Mouse (Mus musculus) heart, postnatal 0 days (tissue): ENCODE results near the gene Efcab6. TPM values are rescaled to one million over a fixed set of nuclear protein-coding genes. Genes with fewer than 3 reads are reported as not detected.

Source experiments
- ATAC-seq: fragments of 200-750 bp; cut with Nextera tagmentation; 2 replicates; pipeline ENCODE4 v1.8.0; 2017; ENCODE audit warnings: low read depth, moderate number of reproducible peaks, moderate library complexity; ENCODE audit not compliant: insufficient read depth
- DNase-seq: peaks from one replicate; pipeline ENCODE4 v3.0.0-alpha.2; 2016; ENCODE audit warnings: low spot score
- H3K27ac ChIP-seq: fragments of 300-500 bp; sonication (generic); 2 replicates; pipeline ENCODE4 v1.5.1; 2014; ENCODE audit warnings: low read depth, mild to moderate bottlenecking
- H3K27me3 ChIP-seq: fragments of 300-500 bp; sonication (generic); 2 replicates; pipeline ENCODE4 v1.6.1; 2014; ENCODE audit warnings: low read length, mixed read lengths; ENCODE audit not compliant: control insufficient read depth, insufficient read depth
- H3K36me3 ChIP-seq: fragments of 300-500 bp; sonication (generic); replicated peaks from 2 replicates; pipeline ENCODE4 v1.6.1; 2014; ENCODE audit warnings: low read length, mixed read lengths; ENCODE audit not compliant: control insufficient read depth, insufficient read depth
- H3K4me1 ChIP-seq: fragments of 300-500 bp; sonication (generic); 2 replicates; pipeline ENCODE4 v1.6.1; 2014; ENCODE audit warnings: antibody characterized with exemption; ENCODE audit not compliant: control insufficient read depth, insufficient read depth
- H3K4me2 ChIP-seq: fragments of 300-500 bp; sonication (generic); 2 replicates; pipeline ENCODE4 v1.6.1; 2014; ENCODE audit warnings: low read depth, mild to moderate bottlenecking, low read length, moderate library complexity
- H3K4me3 ChIP-seq: fragments of 300-500 bp; sonication (generic); 2 replicates; pipeline ENCODE4 v1.5.1; 2014; ENCODE audit warnings: low read depth, low read length
- H3K9ac ChIP-seq: fragments of 300-500 bp; sonication (generic); replicated peaks from 2 replicates; pipeline ENCODE4 v1.6.1; 2014; ENCODE audit warnings: low read depth, low read length, mixed read lengths
- H3K9me3 ChIP-seq: fragments of 300-500 bp; sonication (generic); replicated peaks from 2 replicates; pipeline ENCODE4 v1.6.1; 2016; ENCODE audit warnings: low read length; ENCODE audit not compliant: control insufficient read depth
- CTCF ChIP-seq: IDR thresholded peaks from 2 replicates; pipeline ENCODE4 v1.5.1; 2016; ENCODE audit warnings: antibody characterized with exemption, control low read depth, low read depth
- EP300 ChIP-seq: IDR thresholded peaks from 2 replicates; pipeline ENCODE4 v1.6.1; 2016; ENCODE audit warnings: antibody characterized with exemption, low read depth
- WGBS: fragments of 180-500 bp; shearing (Covaris S2); extraction: QIAGEN DNeasy Blood & Tissue Kit; methylation state at CpG from one replicate; pipeline ENCODE4 v1.1.7; 2014; 5-methylcytosine and 5-hydroxymethylcytosine counted together
- polyA plus RNA-seq: library from polyadenylated mRNA; unstranded; fragments of >200 nt; fragmentation: Nextera tagmentation; extraction: Ambion mirVana; gene quantifications from 2 replicates; pipeline ENCODE4 v1.2.1, GENCODE M21; 2015
- total RNA-seq: library from RNA; depleted of rRNA; stranded (reverse); fragments of >200 nt; gene quantifications from 2 replicates; pipeline ENCODE4 v1.2.3, GENCODE M21; 2014; ENCODE audit warnings: low replicate concordance; rRNA removed

Efcab6 gene
- total RNA-seq: 0.12 TPM in 1 of 2 replicates, not detected in the other
- 0.08 TPM in 1 of 2 replicates, not detected in the other for polyA plus RNA-seq

DNA sequence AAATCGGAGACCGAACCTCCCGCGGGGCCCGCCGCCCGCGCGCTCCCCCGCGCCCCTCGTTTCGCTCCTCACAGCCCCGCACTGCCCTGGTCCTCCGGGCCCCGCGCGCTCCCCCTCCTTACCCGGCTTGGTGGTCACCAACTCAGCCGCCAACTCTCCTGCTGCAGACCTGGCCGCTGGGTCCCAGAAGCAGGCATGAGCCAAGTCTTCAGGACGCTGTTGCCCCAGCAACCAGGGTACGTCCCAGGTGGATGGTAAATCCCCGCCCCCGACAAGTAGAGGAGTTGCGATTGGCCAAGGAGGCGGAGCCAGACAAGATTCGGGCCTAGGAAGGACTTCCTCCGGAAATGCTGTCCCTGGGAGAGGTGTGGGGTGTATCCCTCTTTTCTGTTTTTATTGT is at the start of gene Efcab6:
Gene Efcab6, minus strand, starts transcription at position 240 of the 400 bp plus-strand sequence.
- TF ChIP-seq CTCF (no peak), EP300 (no peak)
- Histone ChIP-seq H3K9me3 (0 out of 2 replicates have a peak, but pooled peaks cover 4% of the 10 kb centered on the region), H3K27me3 (peaks cover 52% of the 10 kb centered on the region), H3K36me3 (no peaks in the 10 kb centered on the region), H3K4me2 (no peak within 1 kb of the TSS), H3K4me3 (no peak within 1 kb of the TSS), H3K9ac (no peak within 1 kb of the TSS), H3K4me1 (no peaks in the 10 kb centered on the region), H3K27ac (no peak within 1 kb of the TSS)
- ATAC-seq: no peak
- WGBS: 3% methylated on average over 28 of the region's 29 CpGs
- no peak for DNase-seq

DNA sequence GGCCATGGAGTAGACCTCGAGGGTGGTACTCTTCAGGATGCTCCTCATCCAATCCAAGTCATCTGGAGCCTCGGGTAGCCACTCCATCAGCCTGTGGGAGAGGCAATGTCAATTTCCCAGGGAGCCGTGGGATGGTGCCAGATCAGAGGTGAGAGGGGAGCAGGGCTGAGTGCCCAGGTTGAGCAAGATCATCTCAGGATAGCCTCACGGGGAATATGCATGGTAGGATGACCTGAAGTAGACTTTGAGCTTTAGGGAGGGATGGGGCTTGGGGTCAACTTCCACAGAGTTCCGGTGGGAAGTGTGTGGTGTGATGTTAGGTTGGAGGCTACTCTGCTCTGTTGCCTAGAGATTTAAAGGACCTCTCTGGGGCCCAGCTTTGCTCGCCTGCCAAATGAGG is 48.7 kb upstream of the Efcab6 start:
- H3K36me3 ChIP-seq: no peaks in the 10 kb centered on the region
- no peak overlapping the region for H3K4me3 ChIP-seq
- no peaks in the 10 kb centered on the region for H3K9me3 ChIP-seq
- TF ChIP-seq EP300: no peak
- TF ChIP-seq CTCF: no peak
- no peak overlapping the region for H3K27ac ChIP-seq
- H3K27me3 ChIP-seq: no peaks in the 10 kb centered on the region
- DNase-seq (no peak), ATAC-seq (no peak)
- H3K4me2 ChIP-seq: no peak overlapping the region
- 52% methylated on average over 6 of the region's 6 CpGs for WGBS
- no peaks in the 10 kb centered on the region for H3K4me1 ChIP-seq
- no peak overlapping the region for H3K9ac ChIP-seq

DNA sequence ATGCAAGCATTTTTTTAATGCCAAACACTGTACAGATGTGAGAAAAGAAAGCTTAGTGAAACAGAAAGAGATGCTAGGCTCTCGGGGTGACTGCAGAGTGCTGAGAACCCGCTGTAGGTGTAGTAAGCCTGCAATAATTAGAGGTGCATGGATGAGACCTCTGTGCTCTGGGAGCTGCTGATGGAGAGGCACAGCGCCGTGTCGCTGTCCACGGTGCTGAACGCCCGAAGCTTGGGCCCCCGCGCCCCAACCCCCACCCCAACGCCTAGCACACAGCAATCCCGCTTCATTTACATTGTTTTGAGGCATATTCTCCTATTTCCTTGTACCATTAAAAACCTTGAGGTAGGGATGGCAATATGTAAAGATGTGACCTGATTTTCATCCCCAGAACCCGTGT is 43.7 kb upstream of the Efcab6 start:
- no peak for TF ChIP-seq EP300
- TF ChIP-seq CTCF: no peak
- Histone ChIP-seq H3K4me1 (peaks cover 5% of the 10 kb centered on the region; the same call in 1 of the 2 replicates), H3K36me3 (no peaks in the 10 kb centered on the region), H3K9ac (no peak overlapping the region), H3K27me3 (peaks cover 39% of the 10 kb centered on the region), H3K4me3 (no peak overlapping the region), H3K27ac (no peak overlapping the region), H3K9me3 (no peaks in the 10 kb centered on the region), H3K4me2 (no peak overlapping the region)
- DNase-seq: peak; percentile 25
- no peak; the same call in 1 of the 2 replicates for ATAC-seq
- WGBS: 5% methylated on average over 13 of the region's 13 CpGs

DNA sequence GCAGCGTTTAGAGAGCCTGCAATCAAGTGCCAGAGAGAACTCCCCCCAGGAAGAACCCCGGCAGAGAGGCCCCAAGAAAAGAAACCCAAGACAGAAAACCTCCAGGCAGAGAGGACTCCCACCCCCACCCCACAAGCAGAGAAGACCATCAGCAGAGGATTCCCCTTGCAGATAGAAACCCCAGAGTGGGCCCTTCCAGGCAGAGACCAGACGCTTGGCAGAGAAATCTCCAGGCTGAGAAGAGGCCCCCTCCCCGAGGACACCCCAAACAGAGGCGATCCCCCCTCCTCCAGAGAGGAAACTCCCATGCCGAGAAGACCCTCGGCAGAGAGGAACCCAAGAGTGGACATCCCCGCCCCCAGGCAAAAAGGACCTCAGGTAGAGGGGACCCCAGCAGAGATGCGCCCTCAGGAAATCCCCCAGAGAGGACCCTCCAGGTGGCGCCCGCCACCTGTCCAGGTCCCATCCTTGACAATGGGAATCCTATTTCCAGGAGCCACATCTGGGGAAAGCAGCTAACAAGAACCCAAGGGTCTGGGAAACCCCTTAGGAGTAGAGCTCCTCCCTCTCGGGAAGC is 40.8 kb upstream of the Efcab6 start:
- 9% methylated on average over 12 of the region's 12 CpGs for WGBS
- peaks cover 5% of the 10 kb centered on the region; the same call in 1 of the 2 replicates for H3K4me1 ChIP-seq
- no peaks in the 10 kb centered on the region for H3K9me3 ChIP-seq
- H3K27me3 ChIP-seq: peaks cover 46% of the 10 kb centered on the region
- no peak overlapping the region for H3K9ac ChIP-seq
- peak overlapping the region; percentile 44 for H3K4me3 ChIP-seq
- H3K27ac ChIP-seq: no peak overlapping the region
- TF ChIP-seq CTCF (no peak), EP300 (no peak)
- ATAC-seq (no peak), DNase-seq (no peak)
- peak overlapping the region; percentile 62; the same call in 1 of the 2 replicates for H3K4me2 ChIP-seq
- H3K36me3 ChIP-seq: no peaks in the 10 kb centered on the region

DNA sequence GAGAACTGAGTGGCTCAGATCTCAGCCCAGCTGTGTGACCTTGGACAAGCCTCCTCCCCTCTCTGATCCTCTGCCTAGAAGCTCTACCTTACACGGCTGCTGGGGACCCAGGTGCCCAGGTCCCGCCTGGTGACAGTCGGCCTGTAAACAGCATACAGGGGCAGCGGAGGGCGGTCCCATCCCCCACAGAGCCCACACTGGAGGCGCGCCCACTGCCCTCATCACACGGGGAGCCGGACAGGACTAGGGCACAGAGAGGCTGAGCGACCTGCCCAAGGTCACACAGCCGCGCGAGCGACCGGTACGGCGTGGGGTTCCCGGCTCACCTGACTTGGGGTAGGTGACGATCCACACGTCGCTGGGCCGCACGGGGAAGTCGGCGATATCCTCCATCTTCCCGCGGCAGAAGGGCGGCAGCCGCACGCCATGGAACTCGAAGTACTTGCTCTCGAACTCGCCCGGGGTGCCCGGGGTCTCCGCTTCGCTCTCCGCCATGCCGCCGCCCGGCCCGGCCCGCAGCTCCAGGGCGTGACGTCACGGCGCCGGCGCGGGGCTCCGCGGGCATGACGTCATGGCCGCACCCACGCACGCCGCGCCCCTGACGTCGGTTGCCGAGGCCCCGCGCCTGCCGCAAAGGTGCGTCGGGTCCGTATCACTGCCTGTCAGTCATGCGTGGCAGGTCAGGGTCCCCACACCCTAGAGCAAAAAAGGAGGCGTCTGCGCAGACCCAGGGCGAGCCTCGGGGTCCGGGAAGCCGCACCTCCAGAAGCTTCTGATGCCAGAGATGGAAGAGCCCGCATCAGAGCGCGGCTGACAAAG is 40.1 kb upstream of the Efcab6 start, which contains the start of gene Sult4a1:
Gene Sult4a1, minus strand, starts transcription at position 650 of the 819 bp plus-strand sequence.
- 2% methylated on average over 75 of the region's 77 CpGs for WGBS
- peak within 1 kb of the TSS; percentile 44 for H3K4me3 ChIP-seq
- H3K4me1 ChIP-seq: peaks cover 5% of the 10 kb centered on the region; the same call in 1 of the 2 replicates
- H3K4me2 ChIP-seq: peak within 1 kb of the TSS; percentile 62
- ATAC-seq: no peak
- H3K36me3 ChIP-seq: no peaks in the 10 kb centered on the region
- H3K27me3 ChIP-seq: peaks cover 46% of the 10 kb centered on the region
- H3K9ac ChIP-seq: no peak within 1 kb of the TSS
- no peak within 1 kb of the TSS for H3K27ac ChIP-seq
- DNase-seq: no peak
- H3K9me3 ChIP-seq: no peaks in the 10 kb centered on the region
- TF ChIP-seq EP300: no peak
- TF ChIP-seq CTCF: no peak
